Mouse (Mus musculus): ENCODE measurements around the gene Dll1.

Dll1 gene

DNA sequence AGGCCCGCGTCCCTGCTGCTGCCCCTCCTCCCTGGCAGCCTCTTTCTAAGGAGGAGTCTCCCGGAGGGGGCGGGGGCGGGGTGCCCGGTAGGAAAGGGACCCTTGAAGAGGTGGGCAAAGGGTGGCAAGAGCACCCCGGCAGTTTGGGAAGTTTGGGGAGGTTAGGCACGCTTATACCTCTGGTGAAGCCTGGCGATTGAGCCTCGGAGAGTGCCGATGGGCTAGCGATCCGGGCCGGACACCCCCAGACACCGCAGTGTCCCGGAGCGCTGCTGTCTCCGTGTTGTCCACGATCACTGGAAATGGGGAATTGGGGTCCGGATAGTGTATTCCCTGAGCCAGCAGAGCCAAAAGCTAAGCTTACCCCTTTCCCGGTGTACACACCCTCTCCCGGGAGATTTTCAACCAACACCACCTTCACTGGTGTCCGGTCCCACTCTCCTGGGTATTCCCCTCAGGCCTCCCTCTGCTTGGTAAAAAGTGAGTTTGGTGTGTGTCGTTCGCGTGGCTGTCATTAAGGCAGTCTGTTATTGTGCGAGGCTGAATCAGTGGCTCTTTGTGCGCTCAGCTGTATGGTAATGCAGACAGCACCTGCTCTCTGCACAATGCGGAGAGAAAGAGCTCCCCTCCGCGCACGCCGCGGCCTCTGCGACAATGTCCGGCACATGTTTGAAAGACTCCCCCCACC, at the start of gene Dll1:
Gene Dll1 (minus strand): TSS at position 379 of the 688 bp plus-strand sequence.
- no peak for TF ChIP-seq GATA4 (IDR thresholded peaks at IDR 0.05; ENCODE audit: insufficient replicate concordance, low read length)

DNA sequence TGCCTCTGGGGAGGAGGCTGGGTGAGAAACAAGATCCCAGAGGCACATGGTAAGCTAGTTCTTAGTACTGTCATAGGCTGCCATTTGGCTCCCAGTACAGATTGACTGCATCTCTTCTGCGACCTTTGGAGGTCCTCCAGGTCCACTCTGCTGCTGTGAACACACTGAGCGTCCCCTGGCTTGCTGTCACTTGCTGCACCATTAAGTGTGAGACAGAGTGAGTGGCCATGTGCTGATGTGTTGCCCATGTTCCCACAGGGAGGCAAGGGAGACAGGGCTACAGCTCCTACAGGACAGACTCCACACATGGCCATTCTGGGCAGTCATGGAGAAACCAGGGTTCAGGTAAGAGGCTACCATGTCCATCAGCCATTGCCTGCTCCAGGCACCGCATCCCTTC, 49.3 kb upstream of the Dll1 start:
- TF ChIP-seq GATA4 (IDR thresholded peaks at IDR 0.05; ENCODE audit: insufficient replicate concordance, low read length) = no peak

DNA sequence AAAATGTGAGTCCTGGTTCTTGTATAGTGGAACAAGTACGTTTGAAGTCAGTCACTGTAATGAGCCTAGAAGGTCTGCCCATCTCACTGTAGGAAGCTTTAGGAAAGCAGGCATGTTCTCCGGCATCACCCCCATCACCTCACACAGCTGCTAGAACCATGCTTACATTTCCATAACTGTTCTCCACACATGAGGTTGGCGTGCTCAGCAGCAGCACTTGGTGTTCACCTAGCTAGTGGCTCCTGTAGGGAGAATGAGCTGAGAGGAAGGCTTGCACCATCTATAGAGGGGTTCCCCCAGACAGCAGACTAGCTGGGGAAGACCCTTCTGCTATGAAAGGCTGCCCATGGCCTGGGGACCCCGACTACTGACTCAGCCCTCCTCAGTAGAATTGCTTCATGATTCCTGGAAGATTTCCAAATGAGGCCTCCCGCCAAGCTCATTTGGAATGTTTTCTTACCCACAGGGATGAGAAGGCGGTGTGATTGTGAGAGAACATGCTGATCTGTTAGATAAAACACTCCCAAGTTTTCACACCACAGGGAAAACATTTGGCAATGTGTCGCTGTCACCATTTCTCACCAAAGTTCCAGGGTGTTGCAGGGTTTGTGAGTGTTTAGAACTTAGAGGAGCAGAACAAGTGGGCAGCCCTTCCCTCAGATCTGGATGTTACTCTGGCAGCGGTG, 46.6 kb upstream of the Dll1 start:
- TF ChIP-seq GATA4 (IDR thresholded peaks at IDR 0.05; ENCODE audit: insufficient replicate concordance, low read length) = 0 out of 2 replicates have a peak, but pooled peaks have one; percentile 32

DNA sequence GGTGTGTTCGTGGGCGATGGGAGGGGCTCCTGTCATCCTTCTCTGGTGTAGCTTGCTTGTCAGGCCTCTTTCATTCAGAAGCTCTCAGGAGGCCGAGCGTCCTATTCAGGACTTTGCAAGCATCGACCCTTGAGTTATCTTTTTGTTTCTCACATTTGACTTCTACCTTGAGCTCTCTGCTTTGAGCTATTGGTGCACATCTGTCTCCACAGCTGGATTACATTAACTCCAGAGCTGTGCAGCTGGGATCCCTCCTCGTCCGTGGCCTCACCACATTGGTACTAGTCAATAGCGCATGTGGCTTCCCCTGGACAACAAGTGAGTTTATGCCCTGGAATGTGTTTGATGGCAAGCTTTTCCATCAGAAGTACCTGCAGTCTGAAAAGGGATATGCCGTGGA, 46.0 kb upstream of the Dll1 start:
- TF ChIP-seq GATA4 (IDR thresholded peaks at IDR 0.05; ENCODE audit: insufficient replicate concordance, low read length) = no peak

DNA sequence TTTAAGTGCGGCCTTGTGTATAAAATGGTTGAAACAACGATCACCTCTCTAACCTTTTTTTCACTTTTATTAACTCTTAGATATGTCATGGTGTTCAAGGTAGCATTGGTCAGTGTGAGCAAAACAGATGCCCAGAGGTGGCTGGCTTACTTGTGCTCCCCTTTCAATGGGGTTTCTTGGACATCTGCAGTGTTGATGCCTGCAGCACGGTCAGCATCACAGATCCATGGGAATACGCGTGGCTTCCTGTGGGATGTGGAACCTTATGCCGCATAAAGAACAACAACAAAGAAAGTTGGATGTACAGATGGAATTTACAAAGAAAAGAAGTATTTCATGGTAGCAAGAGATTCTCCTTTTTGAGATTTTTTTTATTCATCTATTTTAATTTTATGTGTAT, 44.8 kb upstream of the Dll1 start:
- TF ChIP-seq GATA4 (IDR thresholded peaks at IDR 0.05; ENCODE audit: insufficient replicate concordance, low read length) = no peak

DNA sequence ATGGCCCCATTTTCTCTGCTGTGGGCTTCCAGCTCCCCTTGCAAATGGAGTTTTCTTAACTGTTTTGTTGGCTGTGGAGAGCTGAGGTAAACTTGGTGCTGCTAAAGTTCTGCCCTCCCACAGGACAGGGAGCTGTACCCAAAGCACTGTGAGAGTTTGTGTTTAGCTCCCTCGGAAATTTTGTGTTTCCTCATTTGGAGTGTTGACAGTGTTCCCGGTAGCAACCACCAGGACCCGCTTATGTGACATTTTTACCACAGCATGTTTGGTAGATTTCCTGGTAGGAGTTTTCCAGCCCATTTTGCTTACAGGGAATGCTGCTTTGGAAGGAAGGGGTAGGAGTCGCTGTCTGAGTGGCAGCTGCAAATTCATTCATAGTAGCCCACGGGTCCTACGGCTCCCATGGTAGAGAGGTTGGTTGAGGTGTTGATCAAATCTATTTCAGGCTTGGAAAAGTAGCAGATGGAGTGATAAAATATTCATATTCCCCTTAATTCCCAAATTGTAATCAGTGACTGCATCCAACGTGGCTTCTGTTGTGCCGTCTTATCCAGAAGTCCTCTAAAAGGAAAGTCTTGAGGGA, 43.4 kb upstream of the Dll1 start:
- no peak for TF ChIP-seq GATA4 (IDR thresholded peaks at IDR 0.05; ENCODE audit: insufficient replicate concordance, low read length)

DNA sequence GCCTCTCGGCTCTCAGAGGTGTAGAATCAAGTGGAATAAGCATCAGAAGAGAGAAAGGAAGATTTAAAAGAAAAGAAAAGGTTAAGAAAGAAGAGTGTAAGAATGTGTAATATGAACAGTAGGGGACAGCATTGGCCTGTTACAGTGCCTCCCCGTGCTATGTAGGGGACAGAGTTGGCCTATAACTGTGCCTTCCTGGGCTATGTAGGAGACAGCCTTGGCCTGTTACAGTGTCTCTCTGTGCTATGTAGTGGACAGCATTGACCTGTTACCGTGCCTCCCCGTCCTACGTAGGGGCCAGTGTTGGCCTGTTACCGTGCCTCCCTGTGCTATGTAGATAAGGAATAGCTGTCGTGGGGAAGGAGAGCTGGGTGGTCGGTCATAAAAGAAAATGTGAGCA, 42.9 kb upstream of the Dll1 start:
- TF ChIP-seq GATA4 (IDR thresholded peaks at IDR 0.05; ENCODE audit: insufficient replicate concordance, low read length) = no peak

DNA sequence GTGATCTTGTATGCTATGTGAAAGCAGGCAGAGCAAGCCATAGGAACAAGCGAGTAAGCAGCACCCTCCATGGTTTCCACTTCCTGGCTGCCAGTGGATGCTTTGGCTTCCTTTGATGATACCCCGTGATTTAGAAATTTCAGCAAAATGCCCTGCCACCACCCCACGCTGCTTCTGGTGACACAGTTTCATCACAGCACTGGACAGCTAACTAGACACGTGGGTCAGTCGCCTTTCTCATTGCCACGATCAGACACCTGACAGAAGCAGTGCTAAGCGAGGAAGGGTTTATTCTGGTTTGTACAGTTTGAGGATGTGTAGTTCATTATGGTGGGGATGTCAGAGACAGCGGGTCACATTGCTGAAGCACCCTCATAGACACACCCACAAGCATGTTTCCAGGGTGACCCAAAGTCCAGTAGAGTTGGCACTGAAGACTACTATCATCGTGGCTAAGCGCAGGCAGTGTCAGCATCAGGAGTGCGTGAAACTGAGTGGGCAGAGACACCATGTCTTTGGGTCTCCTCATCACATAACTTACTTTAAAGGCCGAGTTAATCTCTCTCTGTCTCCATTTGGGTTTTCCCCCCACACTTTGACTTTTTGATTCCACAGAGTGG, 40.0 kb upstream of the Dll1 start:
- no peak for TF ChIP-seq GATA4 (IDR thresholded peaks at IDR 0.05; ENCODE audit: insufficient replicate concordance, low read length)

DNA sequence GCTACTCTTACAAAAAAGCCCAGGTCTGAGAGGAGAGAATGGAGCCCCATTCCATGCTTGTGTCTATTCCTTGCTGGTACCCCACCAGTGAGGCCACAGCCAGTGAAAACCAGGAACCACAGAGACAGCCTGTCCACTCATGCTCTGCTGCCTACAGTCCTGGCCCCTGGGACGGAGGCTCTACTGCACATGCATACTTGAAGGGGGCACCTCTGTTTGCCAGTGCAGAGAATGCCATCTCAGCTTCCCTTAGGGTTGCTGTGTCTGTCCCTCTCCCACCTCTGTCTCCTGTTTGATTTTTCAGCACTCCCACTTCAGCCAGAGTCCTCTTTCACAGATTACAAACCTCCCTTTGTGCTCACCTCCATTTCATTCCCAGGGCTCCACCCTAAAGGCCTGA, 34.2 kb upstream of the Dll1 start:
- TF ChIP-seq GATA4 (IDR thresholded peaks at IDR 0.05; ENCODE audit: insufficient replicate concordance, low read length) = no peak

DNA sequence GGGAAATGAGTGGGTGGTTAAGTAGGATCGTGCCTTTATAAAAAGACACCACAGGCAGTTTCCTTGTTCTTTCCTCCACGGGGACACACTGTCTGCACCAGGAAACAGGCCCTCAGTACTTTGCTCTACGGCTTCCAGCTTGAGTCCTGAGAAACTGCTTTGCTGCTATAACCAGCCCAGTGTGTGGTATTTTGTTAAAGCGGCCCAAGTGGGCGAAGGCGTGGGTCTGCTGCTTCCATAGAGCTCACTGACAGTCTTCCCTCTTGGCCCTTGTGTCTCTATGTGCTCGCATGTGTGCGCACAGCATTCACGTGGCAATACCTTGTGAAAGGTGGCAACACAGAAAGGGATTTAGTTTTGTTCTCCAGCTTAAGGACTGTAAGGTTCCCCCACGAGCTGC, 32.6 kb upstream of the Dll1 start:
- no peak for TF ChIP-seq GATA4 (IDR thresholded peaks at IDR 0.05; ENCODE audit: insufficient replicate concordance, low read length)

DNA sequence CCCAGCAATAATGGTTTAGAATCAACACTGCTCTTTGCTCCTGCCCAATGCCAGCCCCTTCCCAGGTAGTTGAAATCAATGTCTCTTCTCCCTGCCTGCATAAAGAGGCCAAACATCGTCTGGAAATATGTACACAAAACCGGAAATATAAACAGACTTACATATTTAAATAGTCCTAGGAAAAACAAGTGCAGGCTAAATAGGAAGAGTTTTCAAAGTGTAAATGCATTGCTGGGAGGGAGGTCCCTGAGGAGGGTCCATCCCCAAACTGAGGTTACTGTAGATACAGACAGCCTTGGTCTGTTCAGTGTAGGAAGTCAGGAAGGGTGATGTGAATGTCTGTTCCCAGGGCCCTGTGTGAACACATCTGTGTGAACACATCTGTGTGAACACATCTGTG, 29.9 kb upstream of the Dll1 start:
- TF ChIP-seq GATA4 (IDR thresholded peaks at IDR 0.05; ENCODE audit: insufficient replicate concordance, low read length) = no peak

DNA sequence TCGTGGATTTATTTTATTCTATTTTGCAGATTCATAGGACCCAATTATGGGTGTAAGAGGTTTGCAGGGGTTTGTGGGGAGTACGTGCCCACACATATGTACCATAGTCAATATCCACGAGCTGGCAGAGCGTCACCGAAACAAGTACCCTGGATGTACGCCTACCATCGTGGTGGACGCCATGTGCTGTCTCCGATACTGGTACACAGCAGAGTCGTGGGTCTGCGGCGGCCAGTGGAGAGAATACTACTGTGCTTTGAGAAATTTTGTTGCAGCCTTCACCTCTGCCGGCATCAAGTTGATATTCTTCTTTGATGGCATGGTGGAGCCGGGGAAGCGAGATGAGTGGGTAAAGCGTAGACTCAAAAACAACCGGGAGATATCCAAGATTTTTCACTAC, 25.0 kb upstream of the Dll1 start:
- no peak for TF ChIP-seq GATA4 (IDR thresholded peaks at IDR 0.05; ENCODE audit: insufficient replicate concordance, low read length)

DNA sequence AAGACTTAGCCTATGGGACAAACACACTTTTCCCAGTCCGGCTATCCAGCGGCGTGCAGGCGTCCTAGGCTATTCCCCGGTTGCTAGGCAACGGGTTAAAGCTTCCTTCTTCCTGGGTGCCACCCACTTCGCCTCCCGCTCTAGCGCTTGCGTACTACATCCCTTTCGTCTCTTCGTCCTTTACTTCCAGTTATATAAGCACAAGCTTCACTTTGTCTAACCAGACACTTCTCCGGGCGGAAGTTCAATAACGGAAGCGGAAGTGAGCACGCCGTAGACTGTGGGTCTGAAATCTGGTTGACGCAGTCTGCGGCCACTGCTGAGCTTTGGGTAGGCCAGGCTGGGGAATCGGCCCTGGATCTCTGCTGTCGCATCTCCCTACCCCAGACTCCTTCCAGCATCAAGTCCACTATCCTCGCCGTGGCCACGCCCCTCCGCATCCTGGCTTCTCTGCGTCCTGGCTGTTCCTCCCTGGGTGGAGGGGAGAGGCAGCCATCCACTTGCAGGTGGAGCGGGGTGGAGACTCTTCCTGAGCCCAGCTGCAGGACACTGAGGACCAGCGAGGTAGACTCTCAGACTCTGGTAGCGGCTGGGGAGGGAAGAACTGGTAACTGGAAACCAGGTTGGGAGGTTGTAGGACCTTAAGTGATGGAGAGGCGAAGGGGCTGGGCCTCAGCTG, 19.5 kb upstream of the Dll1 start, which contains the start of gene Fam120b:
Gene Fam120b (plus strand): TSS at position 206 of the 679 bp plus-strand sequence.
- TF ChIP-seq GATA4 (IDR thresholded peaks at IDR 0.05; ENCODE audit: insufficient replicate concordance, low read length) = no peak

DNA sequence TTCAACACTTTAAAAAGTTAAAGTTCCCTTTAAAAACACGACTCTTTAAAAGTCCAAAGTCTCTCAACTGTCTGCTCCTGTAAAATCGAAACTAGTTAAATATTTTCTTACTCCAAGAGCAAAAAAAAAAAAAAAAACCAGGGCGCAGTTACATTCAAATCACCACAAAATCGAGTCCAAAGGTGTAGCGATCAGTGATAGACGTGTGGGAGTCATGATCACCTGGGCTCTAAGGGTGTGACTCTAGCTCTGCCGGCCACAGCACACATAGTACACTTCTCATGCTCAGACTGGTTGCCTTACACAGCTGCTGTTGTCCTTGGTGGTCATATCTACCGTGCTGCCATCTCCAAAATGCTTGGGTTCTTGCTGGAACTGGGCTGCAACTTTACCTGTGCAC, 12.7 kb upstream of the Dll1 start:
- no peak for TF ChIP-seq GATA4 (IDR thresholded peaks at IDR 0.05; ENCODE audit: insufficient replicate concordance, low read length)

DNA sequence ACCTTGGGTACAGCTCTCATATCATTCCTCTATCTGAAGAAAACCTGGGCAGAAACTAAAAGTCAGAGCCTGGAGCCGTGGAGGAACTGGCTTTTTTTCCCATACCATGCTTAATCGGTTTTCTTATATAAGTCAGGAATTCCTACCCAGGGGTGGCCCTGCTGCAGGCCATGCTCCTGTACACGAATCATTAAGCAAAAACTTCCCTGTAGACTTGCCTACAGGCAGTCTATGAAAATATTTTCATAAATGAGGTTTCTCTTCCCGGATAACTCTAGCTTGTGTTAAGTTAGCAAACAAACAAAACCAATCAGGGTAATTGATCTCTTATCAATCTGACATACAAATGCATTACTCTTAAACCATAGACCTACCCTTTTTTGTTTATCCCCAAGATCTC, 12.2 kb upstream of the Dll1 start:
- no peak for TF ChIP-seq GATA4 (IDR thresholded peaks at IDR 0.05; ENCODE audit: insufficient replicate concordance, low read length)

Data from liver, adult (tissue).